Mouse (Mus musculus): Measurements from ENCODE around the gene Mkrn1. TPM values are rescaled to one million over a fixed set of nuclear protein-coding genes. Genes with fewer than 3 reads are reported as not detected.
A peak's percentile ranks its signal among the peaks of the same experiment; 100 is the strongest.
"Not testable (repeated sequence)": the region's sequence is repeated elsewhere in the genome, so short reads cannot be mapped to it uniquely, and the experiment has no call there.

The Mkrn1 gene
- total RNA-seq, 2 experiments from 2014 or later, result 127 to 136 TPM

DNA sequence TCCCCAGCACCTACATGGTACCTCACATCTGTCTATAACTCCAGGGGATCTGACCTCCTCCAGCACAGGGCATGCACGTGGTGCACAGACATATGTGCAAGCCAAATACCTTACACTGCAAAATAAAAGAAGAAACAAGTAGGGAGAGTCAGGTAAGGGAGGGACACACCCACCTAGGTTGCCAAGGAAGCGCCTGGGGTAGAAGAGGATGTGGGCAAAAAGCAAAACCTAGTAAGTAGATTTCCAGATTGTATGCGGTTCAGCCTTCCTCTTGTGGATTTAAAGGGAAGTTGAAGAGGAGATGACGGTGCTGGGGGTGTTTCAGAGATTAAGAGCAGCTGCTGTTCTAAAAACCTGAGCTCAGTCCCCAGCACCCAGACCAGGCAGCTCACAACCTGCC lies 41.0 kb downstream of the Mkrn1 start:
- no peak for DNase-seq

DNA sequence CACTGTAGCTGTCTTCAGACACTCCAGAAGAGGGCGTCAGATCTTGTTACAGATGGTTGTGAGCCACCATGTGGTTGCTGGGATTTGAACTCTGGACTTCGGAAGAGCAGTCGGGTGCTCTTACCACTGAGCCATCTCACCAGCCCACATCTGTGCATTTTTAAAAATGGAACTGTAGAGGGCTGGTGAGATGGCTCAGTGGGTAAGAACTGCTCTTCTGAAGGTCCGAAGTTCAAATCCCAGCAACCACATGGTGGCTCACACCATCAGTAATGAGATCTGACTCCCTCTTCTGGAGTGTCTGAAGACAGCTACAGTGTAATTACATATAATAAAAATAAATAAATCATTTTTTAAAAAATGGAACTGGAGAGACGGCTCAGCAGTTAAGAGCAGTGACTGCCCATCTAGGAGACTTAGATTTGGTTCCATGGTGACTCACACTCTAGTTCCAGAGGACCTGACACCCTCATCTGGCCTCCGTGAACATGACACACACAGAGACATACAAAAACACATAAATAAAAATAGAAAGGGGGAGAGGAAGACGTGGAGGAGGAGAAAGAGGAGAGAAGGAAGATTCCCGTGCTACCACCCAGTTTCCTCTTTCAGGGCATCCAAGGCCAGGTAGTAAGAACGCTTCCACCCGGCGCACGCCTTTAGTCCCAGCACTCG lies 42.0 kb downstream of the Mkrn1 start:
- not testable (repeated sequence) for DNase-seq

GRCm38 (mm10) chr6:39377311-39377827 lies 42.9 kb downstream of the Mkrn1 start, which contains the start of gene Slc37a3:
TSS of gene Slc37a3 (minus strand) at chr6:39377675.
- DNase-seq, result peak; percentile 84 to 85

GRCm38 (mm10) chr6:39376775-39377174 lies 43.5 kb downstream of the Mkrn1 start:
- DNase-seq, result no peak

GRCm38 (mm10) chr6:39373301-39373955 lies 46.8 kb downstream of the Mkrn1 start:
- DNase-seq, result no peak

- no peak for DNase-seq
Measured at GRCm38 (mm10) chr6:39372727-39373126, 47.5 kb downstream of the Mkrn1 start.

DNA sequence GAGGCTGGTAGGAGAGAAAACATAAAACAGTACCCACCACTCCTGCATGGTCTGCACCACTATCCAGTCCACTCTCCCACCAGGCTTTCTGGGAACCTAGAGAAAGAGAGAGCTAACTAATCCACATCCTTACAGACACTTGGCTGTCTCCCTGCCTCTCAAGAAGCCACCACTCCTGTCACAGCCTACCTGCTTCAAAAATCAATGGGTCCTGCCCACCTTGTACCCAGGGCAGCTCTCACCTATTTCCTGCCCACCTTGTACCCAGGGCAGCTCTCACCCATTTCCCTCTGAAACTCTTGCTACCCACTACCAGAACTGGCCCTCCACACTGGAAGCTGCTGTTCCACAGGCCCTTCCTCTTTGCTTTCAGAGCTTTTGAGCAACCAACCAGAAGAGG lies 48.2 kb downstream of the Mkrn1 start:
- no peak for DNase-seq

GRCm38 (mm10) chr6:39369631-39370030 lies 50.6 kb downstream of the Mkrn1 start:
- no peak for DNase-seq

- no peak for DNase-seq
Measured at GRCm38 (mm10) chr6:39362684-39363083, 57.6 kb downstream of the Mkrn1 start.

DNA sequence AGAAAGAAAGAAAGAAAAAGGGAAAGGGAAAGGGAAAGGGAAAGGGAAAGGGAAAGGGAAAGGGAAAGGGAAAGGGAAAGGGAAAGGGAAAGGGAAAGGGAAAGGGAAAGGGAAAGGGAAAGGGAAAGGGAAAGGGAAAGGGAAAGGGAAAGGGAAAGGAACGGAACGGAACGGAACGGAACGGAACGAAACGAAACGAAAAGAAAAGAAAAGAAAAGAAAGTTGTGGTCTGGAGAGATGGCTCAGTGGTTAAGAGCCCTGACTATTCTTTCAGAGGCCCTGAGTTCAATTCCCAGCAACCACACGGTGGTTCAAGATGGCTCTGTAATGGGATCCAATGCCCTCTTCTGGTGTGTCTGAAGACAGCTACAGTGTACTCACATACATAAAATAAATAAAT lies 61.1 kb downstream of the Mkrn1 start:
- not testable (repeated sequence) for DNase-seq

DNA sequence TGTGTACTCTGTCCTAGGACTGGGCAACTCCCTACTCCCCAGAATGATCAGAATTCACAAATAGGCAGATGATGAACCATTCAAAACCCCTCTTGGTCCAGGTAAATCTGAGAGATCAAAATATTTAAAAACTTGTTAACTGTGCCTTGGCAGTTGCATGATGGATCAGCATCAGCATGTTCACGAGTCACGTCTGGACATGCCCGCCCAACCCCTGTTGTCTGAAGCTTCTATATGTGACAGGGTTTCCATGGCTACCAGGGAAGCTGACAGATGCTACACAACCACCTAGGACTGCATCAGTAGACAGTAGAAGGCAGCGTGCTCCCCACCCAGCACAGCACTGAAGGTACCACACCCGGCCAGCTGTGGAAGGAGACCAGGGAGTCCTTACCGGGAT lies 71.3 kb downstream of the Mkrn1 start:
- DNase-seq, result no peak

GRCm38 (mm10) chr6:39347880-39348814 lies 72.1 kb downstream of the Mkrn1 start:
- DNase-seq, result no peak

Other genes with a start within 250 kb of the Mkrn1 start
- gene Kdm7a, start 213.7 kb downstream of the Mkrn1 start, total RNA-seq (2021), result 10 to 100 TPM; 57.2 to 64.2 TPM
- 10 to 100 TPM; 73.8 to 84.2 TPM for gene Slc37a3, start 42.8 kb downstream of the Mkrn1 start, total RNA-seq (2021)
- not detected for gene Rab19, start 39.3 kb downstream of the Mkrn1 start, total RNA-seq (2021)
- 10 to 100 TPM; 34.6 to 38.9 TPM for gene Dennd2a, start 137.4 kb upstream of the Mkrn1 start, total RNA-seq (2021)
- 10 to 100 TPM; 29.7 to 33.1 TPM for gene Adck2, start 153.4 kb upstream of the Mkrn1 start, total RNA-seq (2021)
- gene Gm42420, start 165.3 kb upstream of the Mkrn1 start, total RNA-seq (2021), result 1 to 10 TPM in 1 of 2 experiments, not detected in 1; 2.2 TPM
- gene Ndufb2, start 172.1 kb upstream of the Mkrn1 start, total RNA-seq (2021), result 100 to 1,000 TPM; 183 to 193 TPM